Mouse (Mus musculus): ENCODE measurements around the gene Pbx2.

DNA sequence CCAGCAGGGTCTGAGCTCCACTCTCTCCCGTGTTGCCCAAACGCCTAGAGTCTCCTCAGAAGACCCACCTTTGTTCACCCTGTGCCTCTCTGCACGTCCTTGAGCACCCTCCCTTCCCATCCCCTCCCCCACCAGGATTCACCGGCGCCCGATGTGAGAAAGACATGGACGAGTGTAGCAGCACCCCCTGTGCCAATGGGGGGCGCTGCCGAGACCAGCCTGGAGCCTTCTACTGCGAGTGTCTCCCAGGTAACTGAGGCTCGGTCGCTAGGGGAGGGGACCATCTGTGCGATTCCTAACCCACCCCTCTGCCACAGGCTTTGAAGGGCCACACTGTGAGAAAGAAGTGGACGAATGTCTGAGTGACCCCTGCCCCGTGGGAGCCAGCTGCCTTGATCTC, 18.7 kb upstream of the Pbx2 start:
- no peak for TF ChIP-seq POLR2A (IDR thresholded peaks at IDR 0.05; ENCODE audit: insufficient read depth, low read depth, low read length)
- no peak for TF ChIP-seq CTCF (IDR thresholded peaks at IDR 0.05; ENCODE audit: insufficient read depth, low read depth, low read length)
